Mouse (Mus musculus) stomach, embryonic 16.5 days (tissue): ENCODE data around the gene Pfkl. TPM values are rescaled to one million over a fixed set of nuclear protein-coding genes. Genes with fewer than 3 reads are reported as not detected.

Experiments used
- ATAC-seq: fragments of 200-750 bp; cut with Nextera tagmentation; 2 replicates; pipeline ENCODE4 v1.8.0; 2017; ENCODE audit warnings: moderate number of reproducible peaks, moderate TSS enrichment; ENCODE audit not compliant: insufficient read depth, low FRiP score
- H3K27ac ChIP-seq: fragments of 300-500 bp; sonication (generic); 2 replicates; pipeline ENCODE4 v1.5.1; 2014; ENCODE audit warnings: low read length
- H3K27me3 ChIP-seq: fragments of 300-500 bp; sonication (generic); 2 replicates; pipeline ENCODE4 v1.6.1; 2014; ENCODE audit warnings: low read length, control low read depth, mixed read lengths; ENCODE audit not compliant: control insufficient read depth, insufficient read depth
- H3K36me3 ChIP-seq: fragments of 300-500 bp; sonication (generic); 2 replicates; pipeline ENCODE4 v1.6.1; 2014; ENCODE audit warnings: low read length; ENCODE audit not compliant: control insufficient read depth, insufficient read depth
- H3K4me1 ChIP-seq: fragments of 300-500 bp; sonication (generic); 2 replicates; pipeline ENCODE4 v1.6.1; 2014; ENCODE audit warnings: low read length, control low read depth, mixed read lengths; ENCODE audit not compliant: control insufficient read depth, insufficient read depth
- H3K4me2 ChIP-seq: fragments of 300-500 bp; sonication (generic); 2 replicates; pipeline ENCODE4 v1.6.1; 2014; ENCODE audit warnings: low read depth, low read length, mixed read lengths
- H3K4me3 ChIP-seq: fragments of 300-500 bp; sonication (generic); replicated peaks from 2 replicates; pipeline ENCODE4 v1.5.1; 2014; ENCODE audit warnings: mild to moderate bottlenecking, low read length
- H3K9ac ChIP-seq: fragments of 300-500 bp; sonication (generic); 2 replicates; pipeline ENCODE4 v1.6.1; 2014; ENCODE audit warnings: low read length
- H3K9me3 ChIP-seq: fragments of 300-500 bp; sonication (generic); replicated peaks from 2 replicates; pipeline ENCODE4 v1.6.1; 2016; ENCODE audit warnings: low read length, control low read depth; ENCODE audit not compliant: control insufficient read depth
- WGBS: fragments of 180-500 bp; shearing (Covaris S2); extraction: QIAGEN DNeasy Blood & Tissue Kit; methylation state at CpG from one replicate; pipeline ENCODE4 v1.1.7; 2014; 5-methylcytosine and 5-hydroxymethylcytosine counted together
- polyA plus RNA-seq: library from polyadenylated mRNA; unstranded; fragments of >200 nt; fragmentation: Nextera tagmentation; extraction: Ambion mirVana; gene quantifications from 2 replicates; pipeline ENCODE4 v1.2.1, GENCODE M21; 2015

Pfkl gene
- 195 and 225 TPM in 2 replicates for polyA plus RNA-seq

DNA sequence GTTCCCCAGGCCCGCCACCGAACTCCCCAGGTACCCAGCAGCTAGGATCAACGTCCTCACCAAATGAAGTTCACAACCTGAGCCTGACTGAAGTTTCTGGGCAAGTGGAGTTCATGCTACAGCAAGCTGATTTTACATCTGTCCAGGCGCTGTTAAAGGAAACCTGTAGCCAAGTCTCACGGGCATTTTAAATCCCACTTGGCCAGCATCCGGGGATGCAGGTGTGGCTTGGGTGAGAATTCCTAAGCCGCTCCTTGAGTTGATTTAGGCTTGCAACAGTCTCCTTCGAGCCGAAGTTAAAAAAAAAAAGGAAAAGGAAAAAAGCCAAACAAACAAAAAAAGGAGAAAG lies at the start of gene Pfkl:
Gene Pfkl, minus strand, starts transcription at position 139 of the 349 bp plus-strand sequence.
- peak; percentile 2; the same call in 1 of the 2 replicates for ATAC-seq
- Histone ChIP-seq H3K27ac (peak within 1 kb of the TSS; percentile 99), H3K9me3 (no peaks in the 10 kb centered on the region), H3K9ac (peak within 1 kb of the TSS; percentile 86), H3K4me2 (peak within 1 kb of the TSS; percentile 82), H3K4me1 (peaks cover 41% of the 10 kb centered on the region), H3K27me3 (no peaks in the 10 kb centered on the region), H3K4me3 (peak within 1 kb of the TSS; percentile 75), H3K36me3 (no peaks in the 10 kb centered on the region)
- WGBS: 0% methylated on average over 9 of the region's 9 CpGs

DNA sequence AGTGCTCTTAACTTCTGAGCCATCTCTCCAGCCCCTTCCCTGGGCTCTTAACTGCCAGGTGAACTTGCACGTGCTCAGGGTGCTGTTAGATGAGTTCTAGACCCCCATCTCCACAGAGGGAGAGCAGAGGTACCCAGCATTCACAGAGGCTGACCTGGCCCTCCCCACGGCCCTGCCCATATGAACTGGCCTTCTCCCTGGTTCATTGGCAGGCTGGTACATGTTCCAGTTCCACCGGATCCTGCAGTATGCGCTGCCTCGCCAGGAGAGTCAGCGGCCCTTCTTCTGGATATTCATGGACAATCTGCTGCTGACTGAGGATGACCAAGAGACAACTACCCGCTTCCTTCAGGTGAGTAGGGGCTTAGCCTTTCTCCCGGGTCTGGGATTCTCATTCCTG lies 47.2 kb upstream of the Pfkl start:
- WGBS: 82% methylated on average over 8 of the region's 8 CpGs
- Histone ChIP-seq H3K4me1 (peaks cover 3% of the 10 kb centered on the region; the same call in 1 of the 2 replicates), H3K9me3 (no peaks in the 10 kb centered on the region), H3K9ac (no peak overlapping the region), H3K27ac (no peak overlapping the region), H3K36me3 (no peaks in the 10 kb centered on the region), H3K4me3 (no peak overlapping the region), H3K27me3 (no peaks in the 10 kb centered on the region), H3K4me2 (no peak overlapping the region)
- ATAC-seq: no peak

DNA sequence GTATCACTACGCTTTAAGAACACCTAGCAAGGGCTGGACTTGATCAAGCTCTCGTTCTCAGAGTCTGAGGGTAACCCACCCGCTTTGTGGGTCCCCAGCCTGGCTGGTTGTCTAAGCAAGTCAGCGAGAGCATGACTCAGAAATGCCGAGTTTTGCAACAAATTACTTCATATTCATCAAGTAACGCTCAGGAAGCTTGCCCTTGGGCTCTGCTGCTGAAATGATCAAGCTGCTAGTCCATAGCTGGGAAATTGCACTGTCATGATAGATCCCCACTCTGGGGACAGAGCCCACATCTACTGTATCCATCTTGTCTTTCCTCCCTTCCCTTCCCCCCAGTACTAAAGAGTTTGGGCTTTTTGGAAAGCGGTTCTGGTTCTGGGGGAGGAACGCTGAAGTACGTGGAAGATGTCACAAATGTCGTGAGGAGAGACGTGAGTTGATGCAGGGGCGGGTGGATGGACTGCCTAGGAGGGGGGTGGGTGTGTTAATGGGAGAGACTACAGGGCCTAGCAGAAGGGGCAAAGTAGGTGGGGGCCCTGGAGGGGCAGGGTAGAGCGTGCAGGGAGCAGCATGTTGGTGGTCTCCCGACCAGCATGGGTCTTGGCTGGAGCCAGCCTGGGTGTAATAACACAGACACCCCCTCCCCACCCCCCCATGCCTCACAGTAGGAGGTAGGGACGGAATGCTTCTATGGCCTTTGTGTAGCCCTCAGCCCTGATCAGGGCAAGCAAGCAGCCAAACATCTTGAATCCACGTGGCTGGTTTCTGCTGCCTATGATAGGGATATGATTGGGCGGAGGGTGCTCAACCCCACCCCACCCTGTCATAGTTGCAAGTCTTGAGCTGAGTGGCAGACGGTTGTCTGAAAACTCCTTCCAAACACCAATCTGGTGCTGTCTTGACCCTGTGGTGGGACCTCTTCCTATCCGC lies 45.0 kb upstream of the Pfkl start:
- ATAC-seq: peak; percentile 57; the same call in 1 of the 2 replicates
- no peak overlapping the region for H3K4me3 ChIP-seq
- peaks cover 3% of the 10 kb centered on the region; the same call in 1 of the 2 replicates for H3K4me1 ChIP-seq
- no peaks in the 10 kb centered on the region for H3K9me3 ChIP-seq
- H3K9ac ChIP-seq: no peak overlapping the region
- no peak overlapping the region for H3K27ac ChIP-seq
- H3K27me3 ChIP-seq: no peaks in the 10 kb centered on the region
- 43% methylated on average over 19 of the region's 19 CpGs for WGBS
- H3K4me2 ChIP-seq: no peak overlapping the region
- no peaks in the 10 kb centered on the region for H3K36me3 ChIP-seq

DNA sequence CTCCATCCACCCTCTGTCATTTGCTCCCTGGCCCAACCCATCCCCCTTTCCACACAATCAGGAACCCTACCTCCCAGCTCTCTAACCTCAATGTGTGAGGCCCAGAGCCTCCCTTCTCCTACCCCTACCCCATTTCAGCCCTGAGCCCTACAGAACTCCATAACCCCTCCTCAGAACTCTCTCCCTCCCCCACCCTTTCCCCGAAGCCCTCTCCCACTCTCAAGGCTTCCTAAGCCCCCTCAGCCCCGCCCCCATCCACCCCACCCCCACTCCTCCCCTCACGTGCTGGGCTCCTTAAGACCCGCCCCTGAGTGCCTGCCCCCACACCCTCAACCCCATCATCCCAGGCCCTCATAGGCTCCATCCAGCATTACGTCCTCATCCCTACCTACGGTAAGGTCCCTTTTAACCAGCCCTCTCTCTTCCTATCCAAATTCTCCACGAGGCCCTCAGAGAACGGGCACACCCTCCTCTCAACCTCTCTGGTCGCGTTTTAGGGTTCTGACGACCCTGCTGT lies 39.7 kb upstream of the Pfkl start:
- no peak; the same call in 1 of the 2 replicates for ATAC-seq
- H3K9me3 ChIP-seq: no peaks in the 10 kb centered on the region
- H3K9ac ChIP-seq: no peak overlapping the region
- 44% methylated on average over 11 of the region's 11 CpGs for WGBS
- no peaks in the 10 kb centered on the region for H3K27me3 ChIP-seq
- H3K36me3 ChIP-seq: no peaks in the 10 kb centered on the region
- no peaks in the 10 kb centered on the region for H3K4me1 ChIP-seq
- H3K4me3 ChIP-seq: no peak overlapping the region
- no peak overlapping the region for H3K4me2 ChIP-seq
- H3K27ac ChIP-seq: no peak overlapping the region

DNA sequence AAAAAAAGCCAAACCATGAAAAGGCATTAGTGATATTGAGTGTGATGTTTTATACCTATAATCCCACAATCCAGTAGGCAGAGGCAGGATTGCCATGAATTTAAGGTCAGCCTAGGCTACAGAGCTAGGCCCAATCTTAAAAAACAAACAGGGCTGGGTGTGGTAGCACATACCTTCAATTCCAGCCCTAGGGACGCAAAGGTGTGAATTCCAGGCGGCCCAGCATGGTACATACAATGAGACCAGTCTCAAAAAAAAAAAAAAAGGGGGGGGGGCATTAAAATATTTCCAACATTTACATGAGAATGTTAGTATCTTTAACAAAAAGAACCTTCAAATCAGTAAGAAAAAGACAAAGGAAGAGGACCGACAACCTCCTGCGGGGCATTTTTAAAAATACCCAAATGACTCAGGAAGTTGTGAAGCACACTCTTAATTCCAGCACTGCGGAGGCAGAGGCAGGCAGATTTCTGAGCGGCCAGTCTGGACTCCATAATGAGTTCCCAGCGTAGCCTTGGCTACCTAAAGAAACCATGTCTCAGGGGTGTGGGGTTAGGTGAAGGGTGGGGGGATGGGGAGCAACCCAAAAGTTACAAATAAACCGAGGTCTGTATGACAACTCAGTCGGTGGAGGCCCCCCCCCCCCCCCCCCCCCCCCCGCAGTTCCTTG lies 38.3 kb upstream of the Pfkl start:
- no peak for ATAC-seq
- WGBS: 78% methylated on average over 9 of the region's 10 CpGs
- no peaks in the 10 kb centered on the region for H3K27me3 ChIP-seq

DNA sequence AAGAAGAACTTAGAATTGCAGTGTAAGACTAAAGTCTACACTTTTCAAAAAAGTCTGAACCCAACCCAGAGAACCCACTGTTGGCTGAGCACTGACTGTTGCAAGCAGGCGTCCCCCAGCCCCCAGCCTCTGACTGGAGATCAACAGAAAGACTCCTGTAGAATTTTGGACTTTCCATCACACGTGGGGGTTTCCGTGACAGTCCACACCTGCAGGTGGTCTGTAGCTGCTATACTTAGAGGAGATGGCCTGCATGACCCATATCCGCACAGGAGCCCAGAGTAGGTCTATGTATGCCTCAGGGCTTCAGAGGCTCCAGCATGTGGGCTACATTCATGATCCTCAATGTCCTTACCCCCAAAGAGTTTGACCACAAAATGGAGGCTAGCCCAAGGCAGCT lies 36.5 kb upstream of the Pfkl start:
- no peak overlapping the region for H3K4me3 ChIP-seq
- no peak overlapping the region for H3K9ac ChIP-seq
- H3K4me2 ChIP-seq: no peak overlapping the region
- no peaks in the 10 kb centered on the region for H3K9me3 ChIP-seq
- 80% methylated on average over 4 of the region's 4 CpGs for WGBS
- no peaks in the 10 kb centered on the region for H3K27me3 ChIP-seq
- ATAC-seq: no peak
- H3K36me3 ChIP-seq: no peaks in the 10 kb centered on the region
- H3K27ac ChIP-seq: no peak overlapping the region
- H3K4me1 ChIP-seq: peaks cover 10% of the 10 kb centered on the region

More for the DNA sequence above, 38.3 kb upstream of the Pfkl start:
- Histone ChIP-seq H3K4me2 (no peak overlapping the region), H3K4me1 (peaks cover 8% of the 10 kb centered on the region), H3K4me3 (no peak overlapping the region), H3K9ac (no peak overlapping the region), H3K27ac (no peak overlapping the region), H3K9me3 (no peaks in the 10 kb centered on the region), H3K36me3 (no peaks in the 10 kb centered on the region)

DNA sequence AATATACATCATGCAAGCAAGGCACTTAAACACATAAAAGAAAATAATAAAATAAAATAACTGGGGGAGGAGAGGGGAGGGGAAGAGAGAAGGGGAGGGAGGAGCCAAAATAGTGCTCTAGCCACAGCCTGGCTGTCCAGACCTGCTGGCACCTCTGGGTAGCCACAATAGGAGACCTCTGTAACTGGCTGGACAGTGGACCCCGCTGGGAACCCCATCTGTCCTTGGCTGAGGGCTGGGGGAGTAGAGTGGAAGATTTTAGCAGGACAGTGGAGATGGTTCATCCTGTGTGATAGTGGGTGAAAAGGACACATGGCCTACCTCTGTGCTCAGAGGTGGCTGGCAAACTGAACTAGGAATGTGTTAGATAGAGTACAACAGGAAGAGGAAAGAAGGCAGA lies 34.6 kb upstream of the Pfkl start:
- H3K4me3 ChIP-seq: no peak overlapping the region
- no peak overlapping the region for H3K27ac ChIP-seq
- WGBS: 72% methylated on average over 1 of the region's 1 CpGs
- no peak overlapping the region for H3K4me2 ChIP-seq
- no peak for ATAC-seq
- H3K27me3 ChIP-seq: no peaks in the 10 kb centered on the region
- H3K9ac ChIP-seq: no peak overlapping the region
- peaks cover 10% of the 10 kb centered on the region for H3K4me1 ChIP-seq
- H3K36me3 ChIP-seq: no peaks in the 10 kb centered on the region
- no peaks in the 10 kb centered on the region for H3K9me3 ChIP-seq

DNA sequence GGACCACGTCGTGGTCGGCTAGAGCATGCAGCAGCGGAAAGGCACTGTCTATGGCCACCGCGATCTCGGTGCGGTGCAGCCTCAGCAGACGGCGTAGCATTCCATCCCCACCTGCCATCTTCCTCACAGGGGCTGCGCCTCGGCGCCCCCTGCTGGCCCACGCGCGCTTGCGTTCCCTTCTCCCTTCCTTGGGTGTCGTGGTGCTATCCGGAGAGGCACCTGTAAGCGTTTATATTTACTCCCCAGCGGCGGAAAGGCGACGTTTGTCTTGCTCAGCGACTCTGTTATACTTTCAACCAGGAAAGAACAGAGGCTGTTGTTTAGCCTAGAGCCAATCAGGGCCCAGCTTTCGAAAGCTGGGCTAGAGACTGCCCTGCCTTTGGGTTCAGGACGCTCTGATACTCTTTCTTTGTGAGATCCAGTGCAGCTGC lies 33.5 kb upstream of the Pfkl start, which contains the start of gene Aire:
Gene Aire, minus strand, starts transcription at position 205 of the 431 bp plus-strand sequence.
- ATAC-seq: peak; percentile 73; the same call in 1 of the 2 replicates
- peak within 1 kb of the TSS; percentile 35 for H3K4me3 ChIP-seq
- H3K27me3 ChIP-seq: no peaks in the 10 kb centered on the region
- 2% methylated on average over 27 of the region's 27 CpGs for WGBS
- no peaks in the 10 kb centered on the region for H3K36me3 ChIP-seq
- peak within 1 kb of the TSS; percentile 57 for H3K4me2 ChIP-seq
- peak within 1 kb of the TSS; percentile 18; the same call in 1 of the 2 replicates for H3K27ac ChIP-seq
- H3K9ac ChIP-seq: peak within 1 kb of the TSS; percentile 62
- H3K4me1 ChIP-seq: peaks cover 10% of the 10 kb centered on the region
- no peaks in the 10 kb centered on the region for H3K9me3 ChIP-seq
